Mouse (Mus musculus) lung, embryonic 15.5 days (tissue): ENCODE measurements around the gene Dock4. TPM values are rescaled to one million over a fixed set of nuclear protein-coding genes. Genes with fewer than 3 reads are reported as not detected.

Experiments used
- ATAC-seq: fragments of 200-750 bp; cut with Nextera tagmentation; 2 replicates; pipeline ENCODE4 v1.8.0; 2017; ENCODE audit warnings: moderate number of reproducible peaks, borderline replicate concordance; ENCODE audit not compliant: low FRiP score, low TSS enrichment; ENCODE audit errors: extremely low read depth
- H3K27ac ChIP-seq: fragments of 300-500 bp; sonication (generic); 2 replicates; pipeline ENCODE4 v1.5.1; 2015; ENCODE audit warnings: moderate library complexity, mild to moderate bottlenecking, inconsistent platforms
- H3K27me3 ChIP-seq: fragments of 300-500 bp; sonication (generic); 2 replicates; pipeline ENCODE4 v1.6.1; 2015; ENCODE audit warnings: inconsistent platforms
- H3K36me3 ChIP-seq: fragments of 300-500 bp; sonication (generic); 2 replicates; pipeline ENCODE4 v1.6.1; 2015; ENCODE audit warnings: inconsistent platforms
- H3K4me1 ChIP-seq: fragments of 300-500 bp; sonication (generic); 2 replicates; pipeline ENCODE4 v1.6.1; 2015; ENCODE audit warnings: inconsistent platforms
- H3K4me2 ChIP-seq: fragments of 300-500 bp; sonication (generic); 2 replicates; pipeline ENCODE4 v1.6.1; 2015; ENCODE audit warnings: inconsistent platforms, mild to moderate bottlenecking, moderate library complexity
- H3K4me3 ChIP-seq: fragments of 300-500 bp; sonication (generic); 2 replicates; pipeline ENCODE4 v1.5.1; 2015; ENCODE audit warnings: mild to moderate bottlenecking, inconsistent platforms
- H3K9ac ChIP-seq: fragments of 300-500 bp; sonication (generic); 2 replicates; pipeline ENCODE4 v1.6.1; 2015; ENCODE audit warnings: inconsistent platforms
- H3K9me3 ChIP-seq: fragments of 300-500 bp; sonication (generic); 2 replicates; pipeline ENCODE4 v1.6.1; 2016; ENCODE audit warnings: inconsistent platforms
- WGBS: fragments of 180-500 bp; shearing (Covaris S2); methylation state at CpG from one replicate; pipeline ENCODE4 v1.1.7; 2015; 5-methylcytosine and 5-hydroxymethylcytosine counted together
- polyA plus RNA-seq: library from polyadenylated mRNA; unstranded; fragments of >200 nt; fragmentation: Nextera tagmentation; extraction: Ambion mirVana; gene quantifications from 2 replicates; pipeline ENCODE4 v1.2.1, GENCODE M21; 2015

Dock4 gene
- polyA plus RNA-seq, 1 experiment from 2014 or later: 28.0 TPM

DNA sequence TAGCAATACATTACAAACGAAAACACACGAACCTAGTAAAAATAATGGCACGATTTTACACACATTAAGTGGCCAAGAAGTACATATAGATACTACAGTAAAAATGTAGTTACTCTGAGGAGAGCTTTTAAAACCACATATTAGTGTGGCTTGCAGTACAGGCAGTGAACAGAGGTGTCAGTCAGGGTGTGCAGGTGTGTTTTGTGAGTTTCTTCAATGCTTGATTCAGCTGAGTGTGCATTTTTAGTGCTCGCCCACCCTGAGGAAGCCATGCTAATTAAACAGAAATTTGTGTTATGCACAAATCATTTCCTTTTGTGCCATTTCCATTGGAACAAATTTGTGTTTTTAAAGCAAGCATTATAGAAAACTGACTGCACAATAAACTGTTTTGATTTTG is 77.3 kb downstream of the Dock4 start:
- Histone ChIP-seq H3K9me3 (no peaks in the 10 kb centered on the region), H3K4me1 (no peaks in the 10 kb centered on the region), H3K36me3 (no peaks in the 10 kb centered on the region), H3K27me3 (no peaks in the 10 kb centered on the region), H3K4me2 (no peak overlapping the region), H3K9ac (no peak overlapping the region), H3K4me3 (no peak overlapping the region), H3K27ac (no peak overlapping the region)
- WGBS: 81% methylated on average over 4 of the region's 4 CpGs
- no peak for ATAC-seq

DNA sequence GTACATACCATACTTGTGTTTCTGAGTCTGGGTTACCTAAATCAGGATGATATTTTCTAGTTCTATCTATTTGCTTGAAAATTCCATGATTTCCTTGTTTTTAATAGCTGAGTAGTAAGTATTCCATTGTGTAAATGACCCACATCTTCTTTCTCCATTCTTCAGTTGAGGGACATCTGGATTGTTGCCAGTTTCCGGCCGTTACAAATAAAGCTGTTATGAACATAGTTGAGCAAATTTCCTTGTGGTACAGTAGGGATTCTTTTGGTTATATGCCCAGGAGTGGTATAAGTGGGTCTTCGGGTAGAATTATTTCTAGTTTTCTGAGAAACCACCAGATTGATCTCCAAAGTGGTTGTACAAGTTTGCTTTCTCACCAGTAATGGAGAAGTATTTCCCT is 79.3 kb downstream of the Dock4 start:
- H3K4me1 ChIP-seq: 0 out of 2 replicates have a peak, but pooled peaks cover 2% of the 10 kb centered on the region
- WGBS: 63% methylated on average over 3 of the region's 3 CpGs

DNA sequence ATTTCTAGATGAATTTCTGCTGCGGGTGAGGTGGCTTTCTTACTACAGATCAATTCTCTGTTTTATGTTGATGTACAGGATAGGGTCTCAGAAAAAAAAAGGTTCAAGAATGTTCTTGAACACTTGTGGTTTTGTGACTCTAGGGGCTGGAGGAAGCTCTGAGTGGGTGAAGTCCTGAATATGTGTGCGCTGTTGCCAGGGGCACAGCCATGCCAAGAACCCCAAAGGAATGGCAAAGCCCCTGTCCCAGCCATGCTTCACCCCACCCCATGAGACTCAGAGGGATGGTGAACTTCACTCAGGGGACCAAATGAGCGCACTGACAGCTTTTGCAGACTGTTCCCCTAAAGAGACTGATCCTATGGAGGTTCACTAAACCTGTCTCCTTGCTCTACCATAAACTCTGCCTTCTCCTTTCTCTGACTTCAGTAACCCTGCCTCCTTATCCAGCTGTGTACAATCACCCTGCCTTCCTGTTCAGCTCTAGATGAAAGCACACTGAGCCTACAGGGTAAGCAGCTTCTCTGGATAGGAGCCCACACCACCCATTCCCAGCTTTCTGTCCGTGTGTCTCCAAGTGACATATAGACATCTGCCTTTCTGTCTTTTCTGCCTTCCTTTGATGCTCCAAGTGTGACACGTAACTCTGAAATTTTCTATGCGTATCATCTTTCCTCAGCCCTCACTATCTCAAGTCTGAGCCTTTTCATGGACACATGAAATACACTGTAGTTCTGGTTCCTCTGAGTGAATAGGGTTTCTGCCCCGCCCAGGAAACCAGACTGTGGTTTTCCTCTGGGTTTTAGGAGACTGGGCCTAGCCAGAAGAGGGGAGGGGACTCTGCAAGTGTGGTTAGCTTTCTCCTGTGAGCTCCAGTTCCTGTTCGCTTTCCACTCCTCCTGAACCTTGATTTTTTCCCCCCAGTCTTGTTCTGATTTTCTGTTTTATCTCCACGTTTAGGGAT is 90.2 kb downstream of the Dock4 start:
- WGBS: 75% methylated on average over 9 of the region's 9 CpGs
- no peaks in the 10 kb centered on the region for H3K27me3 ChIP-seq
- ATAC-seq: no peak
- H3K9me3 ChIP-seq: no peaks in the 10 kb centered on the region
- H3K27ac ChIP-seq: no peak overlapping the region
- peaks cover 8% of the 10 kb centered on the region; the same call in 1 of the 2 replicates for H3K4me1 ChIP-seq
- H3K9ac ChIP-seq: no peak overlapping the region
- H3K36me3 ChIP-seq: no peaks in the 10 kb centered on the region
- H3K4me2 ChIP-seq: no peak overlapping the region
- no peak overlapping the region for H3K4me3 ChIP-seq

More for the DNA sequence above, 79.3 kb downstream of the Dock4 start:
- Histone ChIP-seq H3K9me3 (no peaks in the 10 kb centered on the region), H3K27ac (no peak overlapping the region), H3K4me3 (no peak overlapping the region), H3K4me2 (no peak overlapping the region), H3K36me3 (no peaks in the 10 kb centered on the region), H3K9ac (no peak overlapping the region), H3K27me3 (no peaks in the 10 kb centered on the region)
- ATAC-seq: no peak

DNA sequence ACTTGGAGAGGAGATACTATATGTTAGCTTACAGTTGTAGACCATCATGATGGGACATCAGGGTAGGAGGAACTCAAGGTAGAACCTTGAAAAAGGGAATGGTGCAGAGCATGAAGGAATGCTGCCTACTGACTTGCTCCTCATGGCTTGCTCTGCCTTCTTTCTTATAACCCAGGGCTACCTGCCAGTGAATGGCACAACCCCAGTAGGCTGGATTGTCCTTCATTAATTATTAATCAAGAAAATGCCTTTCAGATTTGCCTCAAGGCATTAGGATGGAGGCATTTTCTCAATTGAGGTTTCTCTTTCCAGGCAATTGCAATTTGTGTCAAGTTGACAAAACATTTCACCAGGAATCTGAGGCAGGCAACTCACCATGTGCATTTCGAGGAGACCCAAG is 92.1 kb downstream of the Dock4 start:
- Histone ChIP-seq H3K9me3 (no peaks in the 10 kb centered on the region), H3K4me2 (no peak overlapping the region), H3K36me3 (no peaks in the 10 kb centered on the region), H3K9ac (no peak overlapping the region), H3K4me1 (peaks cover 8% of the 10 kb centered on the region; the same call in 1 of the 2 replicates), H3K27ac (no peak overlapping the region), H3K27me3 (no peaks in the 10 kb centered on the region), H3K4me3 (no peak overlapping the region)
- ATAC-seq: no peak
- 68% methylated on average over 1 of the region's 1 CpGs for WGBS

DNA sequence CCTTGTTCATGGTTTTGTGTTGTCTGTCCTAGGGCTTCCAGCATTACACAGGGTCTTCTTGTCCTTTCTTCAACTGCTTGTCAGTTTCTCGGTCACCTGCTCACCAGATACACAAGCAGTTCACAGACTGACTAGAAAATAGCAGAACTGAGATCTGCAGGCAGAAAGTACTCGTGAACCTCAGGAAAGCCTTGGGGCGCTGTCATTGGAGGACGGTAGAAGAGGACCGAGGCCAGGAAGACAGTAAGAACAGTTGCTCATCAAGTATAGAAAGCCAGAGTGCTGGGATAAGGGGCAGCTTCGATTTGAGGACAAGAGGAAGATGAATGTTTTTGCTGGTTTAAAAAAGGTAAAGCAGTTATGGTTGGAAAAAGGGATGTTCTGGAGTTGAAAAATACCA is 92.6 kb downstream of the Dock4 start:
- no peak overlapping the region for H3K4me3 ChIP-seq
- H3K9ac ChIP-seq: no peak overlapping the region
- no peak overlapping the region for H3K27ac ChIP-seq
- H3K9me3 ChIP-seq: no peaks in the 10 kb centered on the region
- H3K4me1 ChIP-seq: peaks cover 8% of the 10 kb centered on the region; the same call in 1 of the 2 replicates
- H3K27me3 ChIP-seq: no peaks in the 10 kb centered on the region
- H3K36me3 ChIP-seq: no peaks in the 10 kb centered on the region
- 82% methylated on average over 6 of the region's 6 CpGs for WGBS
- ATAC-seq: no peak
- H3K4me2 ChIP-seq: no peak overlapping the region

DNA sequence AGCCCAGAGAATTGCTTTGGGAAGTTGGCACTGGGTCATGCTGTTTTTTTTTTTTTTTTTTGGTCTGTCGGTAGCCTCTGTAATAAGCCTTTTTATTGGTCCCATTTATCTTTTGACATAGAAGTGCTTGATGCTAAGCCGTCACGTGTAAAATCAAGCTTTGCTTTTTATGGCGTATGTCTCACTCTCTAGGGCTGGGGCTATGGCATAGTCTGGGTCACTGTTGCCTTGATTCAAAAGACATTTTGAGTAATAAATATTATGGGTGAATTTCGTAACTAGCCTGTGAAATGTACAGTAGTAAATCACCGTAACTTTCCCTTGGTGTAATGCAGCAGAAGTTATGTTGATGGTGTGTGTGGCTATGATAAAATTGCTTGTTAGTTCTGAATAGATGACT is 93.0 kb downstream of the Dock4 start:
- Histone ChIP-seq H3K27ac (no peak overlapping the region), H3K36me3 (no peaks in the 10 kb centered on the region), H3K4me1 (peaks cover 8% of the 10 kb centered on the region; the same call in 1 of the 2 replicates), H3K4me2 (no peak overlapping the region), H3K9me3 (no peaks in the 10 kb centered on the region), H3K4me3 (no peak overlapping the region), H3K27me3 (no peaks in the 10 kb centered on the region), H3K9ac (no peak overlapping the region)
- no peak for ATAC-seq
- WGBS: 67% methylated on average over 6 of the region's 6 CpGs

DNA sequence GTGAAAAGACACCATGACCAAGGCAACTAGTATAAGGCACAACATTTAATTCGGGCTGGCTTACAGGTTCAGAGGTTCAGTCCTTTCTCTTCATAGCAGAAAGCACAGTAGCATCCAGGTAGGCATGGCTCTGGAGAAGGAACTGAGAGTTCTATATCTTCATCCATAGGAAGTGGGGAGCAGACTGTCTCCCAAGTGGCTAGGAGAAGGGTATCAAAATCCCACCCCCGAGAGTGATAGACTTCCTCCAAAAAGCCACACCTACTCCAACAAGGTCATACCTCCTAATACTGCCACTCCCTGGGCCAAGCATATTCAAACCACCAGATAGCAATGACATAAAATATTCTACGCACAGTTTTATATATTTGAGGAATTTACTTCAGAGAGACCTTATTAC is 98.5 kb downstream of the Dock4 start:
- Histone ChIP-seq H3K36me3 (no peaks in the 10 kb centered on the region), H3K4me3 (no peak overlapping the region), H3K9ac (no peak overlapping the region), H3K9me3 (no peaks in the 10 kb centered on the region), H3K4me1 (no peaks in the 10 kb centered on the region), H3K27me3 (no peaks in the 10 kb centered on the region), H3K27ac (no peak overlapping the region), H3K4me2 (no peak overlapping the region)
- ATAC-seq: no peak
- 88% methylated on average over 3 of the region's 3 CpGs for WGBS

DNA sequence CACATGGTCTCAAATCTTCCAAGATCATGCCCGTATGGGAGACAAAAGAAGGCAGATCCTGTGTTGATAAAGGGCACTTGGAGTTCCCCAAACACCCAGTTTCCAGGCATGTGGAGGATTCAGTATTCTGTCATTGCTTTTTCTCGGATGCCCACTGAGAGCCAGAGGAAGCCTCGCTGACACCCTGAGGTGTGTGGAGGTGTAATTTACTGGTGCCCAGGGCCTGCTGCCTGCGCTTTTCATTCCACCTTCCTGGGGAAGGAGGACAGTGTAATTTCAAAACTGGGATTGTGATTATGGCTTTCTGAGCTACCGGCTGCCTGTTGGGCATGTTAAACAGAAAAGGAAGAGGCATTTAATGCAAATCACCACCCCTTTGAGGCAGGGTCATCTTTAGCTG is 101.1 kb downstream of the Dock4 start:
- Histone ChIP-seq H3K4me2 (no peak overlapping the region), H3K4me1 (no peaks in the 10 kb centered on the region), H3K4me3 (no peak overlapping the region), H3K36me3 (no peaks in the 10 kb centered on the region), H3K9ac (no peak overlapping the region), H3K9me3 (no peaks in the 10 kb centered on the region), H3K27me3 (no peaks in the 10 kb centered on the region), H3K27ac (no peak overlapping the region)
- no peak for ATAC-seq
- 62% methylated on average over 5 of the region's 5 CpGs for WGBS

DNA sequence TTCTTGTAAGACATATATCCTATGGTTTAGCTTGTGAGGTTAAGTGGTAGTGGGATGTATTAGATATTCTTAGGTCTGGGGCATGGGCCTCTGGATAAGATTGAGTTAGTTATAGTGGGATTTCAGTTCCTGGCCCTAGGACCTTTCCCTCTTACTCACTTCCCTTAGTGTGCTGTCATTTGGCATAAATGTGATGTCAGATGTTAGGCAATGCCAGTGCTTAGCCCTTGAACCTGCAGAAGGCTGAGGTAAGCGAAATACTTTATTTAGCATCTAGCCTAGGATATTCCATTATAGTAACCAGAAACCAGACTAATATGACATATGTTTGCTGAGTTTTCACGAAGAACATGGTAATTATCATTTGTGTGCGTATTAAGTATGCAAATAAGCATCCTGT is 105.6 kb downstream of the Dock4 start:
- WGBS: 94% methylated on average over 3 of the region's 3 CpGs
- no peak for ATAC-seq
- Histone ChIP-seq H3K4me3 (no peak overlapping the region), H3K9ac (no peak overlapping the region), H3K4me1 (no peaks in the 10 kb centered on the region), H3K27ac (no peak overlapping the region), H3K36me3 (no peaks in the 10 kb centered on the region), H3K9me3 (no peaks in the 10 kb centered on the region), H3K4me2 (no peak overlapping the region), H3K27me3 (no peaks in the 10 kb centered on the region)

DNA sequence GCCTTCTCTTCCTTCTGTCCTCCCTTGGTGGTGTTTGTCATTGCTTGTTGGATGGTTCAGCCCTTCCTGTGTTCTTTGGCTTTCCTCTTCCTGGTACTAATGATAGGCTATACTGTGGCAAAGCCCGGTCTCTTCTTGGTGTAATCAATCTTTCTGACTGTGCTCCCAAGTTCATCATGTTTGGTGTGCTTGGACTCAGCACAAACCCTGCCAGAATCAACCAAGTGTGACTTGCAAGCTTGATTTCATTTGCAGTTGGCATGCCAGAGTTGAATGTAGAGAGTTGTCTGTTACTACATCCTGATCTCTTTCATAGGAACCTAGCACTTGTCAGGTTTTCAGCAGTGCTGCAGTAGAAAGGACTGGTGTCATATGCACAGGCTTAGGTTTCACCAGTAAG is 106.4 kb downstream of the Dock4 start:
- Histone ChIP-seq H3K27me3 (no peaks in the 10 kb centered on the region), H3K36me3 (no peaks in the 10 kb centered on the region), H3K9me3 (no peaks in the 10 kb centered on the region), H3K4me3 (no peak overlapping the region), H3K27ac (no peak overlapping the region), H3K4me2 (no peak overlapping the region), H3K9ac (no peak overlapping the region), H3K4me1 (no peaks in the 10 kb centered on the region)
- no peak for ATAC-seq
- 47% methylated on average over 1 of the region's 1 CpGs for WGBS

DNA sequence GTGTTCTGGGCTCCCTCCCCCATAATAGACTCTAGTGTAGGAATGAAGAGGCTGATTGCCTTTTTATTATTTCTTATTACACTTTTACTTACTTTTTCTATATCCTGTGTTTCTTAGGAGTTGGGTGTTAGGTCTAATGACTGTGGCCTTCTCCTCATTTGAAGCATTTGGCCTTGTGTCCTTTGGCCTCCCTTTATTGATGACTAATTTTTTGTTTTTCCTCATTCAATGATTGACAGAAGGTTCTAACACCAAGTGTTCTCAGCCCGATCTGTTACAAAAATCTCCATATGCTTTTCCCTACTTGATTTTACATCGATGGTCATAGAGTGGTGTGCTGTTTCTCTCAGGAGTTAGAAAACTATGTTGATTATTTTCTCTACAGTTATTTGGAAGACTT is 108.2 kb downstream of the Dock4 start:
- no peak overlapping the region for H3K4me2 ChIP-seq
- no peak overlapping the region for H3K4me3 ChIP-seq
- 0 out of 2 replicates have a peak, but pooled peaks cover 5% of the 10 kb centered on the region for H3K4me1 ChIP-seq
- no peaks in the 10 kb centered on the region for H3K36me3 ChIP-seq
- no peak for ATAC-seq
- 91% methylated on average over 2 of the region's 2 CpGs for WGBS
- no peak overlapping the region for H3K27ac ChIP-seq
- no peaks in the 10 kb centered on the region for H3K9me3 ChIP-seq
- no peak overlapping the region for H3K9ac ChIP-seq
- no peaks in the 10 kb centered on the region for H3K27me3 ChIP-seq

DNA sequence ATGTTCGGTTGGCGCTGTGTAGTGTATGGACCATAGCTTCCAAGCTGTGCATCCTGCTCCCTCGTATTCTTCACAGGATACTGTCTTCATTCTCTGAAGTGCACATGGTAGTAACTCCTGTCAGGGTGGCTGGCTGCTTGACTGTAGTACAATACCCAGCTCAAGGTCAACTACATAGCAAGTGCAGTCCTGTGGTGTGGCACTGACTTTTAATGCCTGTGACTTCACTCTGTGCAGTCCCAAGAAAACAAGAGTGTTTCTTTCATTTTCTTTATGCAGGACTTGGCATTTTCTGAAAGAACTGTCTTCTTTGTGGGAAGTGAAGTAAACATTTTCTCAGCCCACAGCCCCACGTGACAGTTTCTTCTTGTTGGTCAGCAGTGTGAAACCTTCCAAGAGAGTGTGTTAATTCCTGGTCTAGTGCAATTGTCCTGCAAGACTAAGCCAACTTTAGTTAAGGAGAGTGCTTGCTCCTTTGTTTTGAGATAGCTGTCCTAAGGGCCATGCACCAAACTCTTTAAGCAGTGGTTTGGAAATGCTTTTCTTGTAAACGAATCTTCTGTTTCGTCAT is 109.3 kb downstream of the Dock4 start:
- Histone ChIP-seq H3K27me3 (no peaks in the 10 kb centered on the region), H3K4me3 (no peak overlapping the region), H3K36me3 (no peaks in the 10 kb centered on the region), H3K9ac (no peak overlapping the region), H3K27ac (no peak overlapping the region), H3K9me3 (no peaks in the 10 kb centered on the region), H3K4me2 (no peak overlapping the region), H3K4me1 (peaks cover 12% of the 10 kb centered on the region; the same call in 1 of the 2 replicates)
- 82% methylated on average over 6 of the region's 6 CpGs for WGBS
- no peak for ATAC-seq
